In the genomic region with DNA sequence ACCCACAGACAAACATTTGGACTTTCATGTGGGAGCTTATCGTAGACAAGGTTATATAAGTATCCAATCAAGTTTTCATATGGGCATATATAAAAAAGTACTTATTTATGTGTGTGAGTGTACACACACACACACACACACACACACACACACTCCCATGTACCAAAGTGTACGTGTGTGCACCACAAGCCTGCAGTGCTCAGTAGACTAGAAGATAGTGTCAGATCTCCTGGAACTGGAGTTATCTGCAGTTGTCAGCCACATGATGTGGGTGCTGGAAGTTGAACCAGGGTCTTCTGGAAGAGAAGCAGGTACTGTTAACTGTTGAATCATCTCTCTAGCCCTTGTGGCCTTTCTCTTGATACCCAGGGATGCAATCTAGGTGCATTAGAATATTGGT, we compare ENCODE assay signal across 22 mouse cellular contexts.
"Had no signal": no experiment of that assay in that cellular context is flagged by ENCODE, and none has a peak within 500 bp of the region (broad histone marks: within the 10 kb centered on the region; RNA-seq: fewer than 3 reads in every experiment).

No protein-coding gene starts in this region.

- H3K9ac ChIP-seq: heart, embryonic 13.5 days; heart, embryonic 15.5 days; hindbrain, embryonic 13.5 days; hindbrain, embryonic 15.5 days; limb, embryonic 12.5 days had no signal

- H3K27ac ChIP-seq: heart, adult 2 months; heart, embryonic 13.5 days; heart, embryonic 15.5 days; hindbrain, embryonic 13.5 days; hindbrain, embryonic 15.5 days; hindbrain, postnatal 0 days; layer of hippocampus, adult 2 months; left cerebral cortex, adult 2 months; limb, embryonic 10.5 days; limb, embryonic 12.5 days had no signal

- H3K9me3 ChIP-seq: heart, embryonic 13.5 days; heart, embryonic 15.5 days; hindbrain, embryonic 13.5 days; hindbrain, embryonic 15.5 days; limb, embryonic 10.5 days; limb, embryonic 12.5 days had no signal

- H3K27me3 ChIP-seq: heart, embryonic 13.5 days; heart, embryonic 15.5 days; hindbrain, embryonic 13.5 days; hindbrain, embryonic 15.5 days; limb, embryonic 12.5 days had no signal

- H3K4me2 ChIP-seq: heart, embryonic 11.5 days; heart, embryonic 13.5 days; heart, embryonic 15.5 days; hindbrain, embryonic 13.5 days; hindbrain, embryonic 15.5 days; limb, embryonic 12.5 days had no signal

- ATAC-seq: hindbrain, postnatal 0 days; intestine, embryonic 16.5 days had no signal

- H3K4me1 ChIP-seq: heart, embryonic 15.5 days; hindbrain, embryonic 13.5 days; hindbrain, embryonic 15.5 days had no signal

- DNase-seq: gastrocnemius, postnatal 14 days; gastrocnemius, postnatal 36 days; heart, adult 11 months; heart, adult 2 months; heart, postnatal 14 days; heart, postnatal 36 days; kidney, adult 18-20 months; kidney, adult 8-10 months; kidney, postnatal 10 days; kidney, postnatal 25 days; kidney, postnatal 4 days had no signal

- H3K36me3 ChIP-seq: heart, embryonic 13.5 days; heart, embryonic 15.5 days; hindbrain, embryonic 13.5 days; hindbrain, embryonic 15.5 days; limb, embryonic 10.5 days; limb, embryonic 12.5 days had no signal

- H3K4me3 ChIP-seq: heart, adult 2 months; heart, embryonic 13.5 days; heart, embryonic 15.5 days; hindbrain, embryonic 13.5 days; hindbrain, embryonic 15.5 days; layer of hippocampus, adult 2 months; left cerebral cortex, adult 2 months; limb, embryonic 10.5 days; limb, embryonic 12.5 days had no signal
